Mouse (Mus musculus) urinary bladder, postnatal 4 days (tissue): ENCODE data around the gene Hist1h2bh.
"Not testable (repeated sequence)": the region's sequence is repeated elsewhere in the genome, so short reads cannot be mapped to it uniquely, and the experiment has no call there.

Experiments used
- DNase-seq, 2 experiments: peaks; one replicate each; pipeline ENCODE4 v3.0.0; 2021 to 2022; ENCODE audit warnings: low spot score in 2 of 2

The Hist1h2bh gene

DNA sequence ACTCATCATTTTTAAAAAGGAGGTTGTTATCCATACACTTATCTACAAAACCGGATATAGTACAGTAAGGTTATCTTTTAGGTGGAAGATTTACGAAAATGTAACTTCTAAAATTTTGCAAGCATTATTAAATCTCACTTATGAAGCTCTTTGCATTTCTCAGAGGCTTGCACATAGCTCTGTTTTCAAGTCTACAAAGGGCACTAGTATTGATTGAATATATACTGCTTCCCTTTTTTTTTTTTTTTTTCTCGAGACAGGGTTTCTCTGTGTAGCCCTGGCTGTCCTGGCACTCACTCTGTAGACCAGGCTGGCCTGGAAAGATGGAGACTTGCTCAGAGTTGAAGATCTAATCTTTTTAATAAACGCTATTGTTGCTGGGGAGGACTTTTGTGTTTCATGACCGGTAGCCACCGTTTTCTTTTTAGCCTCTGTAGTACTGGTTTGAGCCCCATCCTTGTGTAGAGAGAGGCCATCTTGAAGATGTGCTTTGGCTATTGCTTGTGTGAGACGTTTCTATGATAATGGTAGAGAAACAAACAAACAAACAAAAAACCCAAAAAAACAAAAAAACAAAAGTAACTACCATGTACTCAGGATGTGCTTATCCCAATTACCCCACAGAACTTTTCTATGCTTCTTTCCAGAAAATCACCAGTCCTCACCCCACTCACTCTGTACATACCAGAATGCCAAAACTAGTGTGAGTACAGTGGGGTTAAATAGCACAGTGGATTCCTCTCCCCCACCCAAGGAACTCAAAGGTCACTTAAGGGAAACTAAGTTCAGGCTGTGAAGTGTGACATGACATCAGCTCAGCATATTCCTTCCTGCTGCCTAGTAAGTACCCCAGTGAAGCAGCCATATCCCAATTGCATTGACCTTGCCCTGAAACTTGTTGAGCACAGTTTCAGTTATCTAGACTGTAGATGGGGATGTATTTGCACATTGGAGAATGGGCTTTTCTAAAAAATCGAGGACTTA, 9.0 kb upstream of the Hist1h2bh start:
- no peak for DNase-seq

DNA sequence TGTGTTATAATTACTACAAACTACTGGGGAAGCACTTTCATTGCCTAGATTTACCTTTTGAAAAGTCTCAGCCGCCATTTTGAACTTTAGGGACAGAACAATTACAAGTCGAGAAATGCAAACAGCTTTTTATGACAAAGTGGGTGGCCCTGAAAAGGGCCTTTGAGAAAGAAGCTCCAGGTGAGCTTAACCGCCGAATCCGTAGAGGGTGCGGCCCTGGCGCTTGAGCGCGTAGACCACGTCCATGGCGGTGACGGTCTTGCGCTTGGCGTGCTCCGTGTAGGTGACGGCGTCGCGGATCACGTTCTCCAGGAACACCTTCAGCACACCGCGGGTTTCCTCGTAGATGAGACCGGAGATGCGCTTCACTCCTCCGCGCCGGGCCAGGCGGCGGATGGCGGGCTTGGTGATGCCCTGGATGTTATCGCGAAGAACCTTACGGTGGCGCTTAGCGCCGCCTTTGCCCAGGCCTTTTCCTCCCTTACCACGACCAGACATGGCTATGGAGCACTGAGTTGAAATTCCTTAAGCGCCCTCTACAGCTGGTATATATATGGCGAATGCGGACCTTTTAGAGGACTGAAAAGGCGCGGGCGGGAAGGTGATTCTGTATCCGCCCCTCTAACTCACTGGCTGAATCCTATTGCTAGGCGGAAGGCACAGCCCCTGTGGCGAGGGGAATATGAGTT, 8.1 kb upstream of the Hist1h2bh start, which contains the start of gene Hist1h4f:
Gene Hist1h4f (minus strand): TSS at position 503 of the 689 bp plus-strand sequence.
- DNase-seq = peak; percentile 84 to 85

DNA sequence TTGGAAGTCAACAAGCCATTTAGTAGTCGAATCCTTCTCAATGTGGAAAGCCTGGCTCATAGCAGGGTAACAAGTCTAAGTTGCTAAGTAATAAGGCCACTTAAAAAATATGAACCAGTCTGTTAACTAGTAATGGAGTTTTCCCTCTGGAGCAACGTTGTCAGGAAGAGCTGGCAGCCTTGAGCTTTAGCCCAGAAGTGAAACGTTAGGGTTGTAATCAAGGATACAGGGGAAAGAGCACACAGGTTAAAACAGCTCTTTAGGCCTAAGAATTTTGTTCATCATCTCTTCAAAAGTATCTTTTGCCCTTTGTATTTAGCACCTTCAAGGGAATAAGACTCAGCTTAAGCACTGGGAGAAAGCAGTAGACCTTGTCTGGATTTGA, 7.6 kb upstream of the Hist1h2bh start:
- no peak for DNase-seq

DNA sequence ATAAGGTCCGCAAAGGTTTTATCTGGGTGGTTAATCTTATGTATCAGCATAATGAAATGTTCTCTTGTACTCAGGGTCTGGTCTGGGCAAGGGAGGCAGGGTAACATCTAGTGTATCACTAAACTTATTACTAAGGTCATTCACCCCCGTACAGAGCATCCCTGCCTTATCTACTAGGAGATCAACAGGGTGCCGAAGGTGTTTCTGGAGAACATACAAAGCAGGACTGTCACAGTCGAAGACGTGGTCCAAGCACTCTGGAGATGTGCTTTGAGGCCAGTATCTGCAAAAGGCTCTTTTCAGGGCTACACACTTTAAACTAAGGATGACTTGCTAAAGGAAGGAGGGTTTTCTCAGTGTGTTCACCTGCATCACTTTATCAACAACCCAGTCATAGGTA, 3.5 kb upstream of the Hist1h2bh start:
- DNase-seq = no peak

DNA sequence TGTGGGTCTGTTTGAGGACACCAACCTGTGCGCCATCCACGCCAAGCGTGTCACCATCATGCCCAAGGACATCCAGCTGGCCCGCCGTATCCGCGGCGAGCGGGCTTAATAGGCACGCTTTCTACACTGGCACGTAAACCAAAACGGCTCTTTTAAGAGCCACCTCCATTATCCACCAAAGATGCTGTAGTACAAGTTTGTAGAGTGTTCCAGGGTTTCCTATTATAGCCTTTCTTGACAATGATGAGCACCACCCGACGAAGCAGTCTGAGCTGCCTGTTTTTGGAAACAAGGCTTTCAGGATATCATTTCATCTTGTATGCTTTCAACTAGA, 1.6 kb upstream of the Hist1h2bh start:
- not testable (repeated sequence) for DNase-seq

DNA sequence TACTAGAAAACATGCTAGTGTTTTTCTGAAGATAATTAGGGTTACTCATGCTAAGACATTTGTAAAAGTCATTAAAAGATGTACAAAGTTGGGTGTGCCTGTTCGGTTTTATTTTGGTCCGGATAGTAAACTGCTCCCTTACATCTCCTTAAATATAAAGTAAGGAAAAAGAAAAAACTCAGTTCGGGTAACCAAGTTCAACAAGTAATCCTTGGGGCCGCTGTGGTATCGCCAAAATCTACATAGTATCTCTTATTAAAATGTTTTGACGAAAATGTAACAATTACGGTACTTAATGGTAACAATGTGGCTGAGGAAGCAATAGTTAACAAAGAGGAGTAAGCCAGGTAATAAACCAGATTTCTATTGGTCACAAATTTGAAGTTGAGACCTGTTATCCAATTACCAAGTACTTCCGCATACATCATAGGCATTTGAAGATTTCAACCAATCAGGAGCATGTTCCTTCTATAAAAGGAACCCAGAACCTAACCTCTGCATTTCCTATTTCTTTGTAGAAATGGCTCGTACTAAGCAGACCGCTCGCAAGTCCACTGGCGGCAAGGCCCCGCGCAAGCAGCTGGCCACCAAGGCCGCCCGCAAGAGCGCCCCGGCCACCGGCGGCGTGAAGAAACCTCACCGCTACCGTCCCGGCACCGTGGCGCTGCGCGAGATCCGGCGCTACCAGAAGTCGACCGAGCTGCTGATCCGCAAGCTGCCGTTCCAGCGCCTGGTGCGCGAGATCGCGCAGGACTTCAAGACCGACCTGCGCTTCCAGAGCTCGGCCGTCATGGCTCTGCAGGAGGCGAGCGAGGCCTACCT, 984 bp upstream of the Hist1h2bh start, which contains the start of gene Hist1h3f:
Gene Hist1h3f (plus strand): TSS at position 88 of the 822 bp plus-strand sequence.
- DNase-seq = peak in 1 of 2 experiments; percentile 63

DNA sequence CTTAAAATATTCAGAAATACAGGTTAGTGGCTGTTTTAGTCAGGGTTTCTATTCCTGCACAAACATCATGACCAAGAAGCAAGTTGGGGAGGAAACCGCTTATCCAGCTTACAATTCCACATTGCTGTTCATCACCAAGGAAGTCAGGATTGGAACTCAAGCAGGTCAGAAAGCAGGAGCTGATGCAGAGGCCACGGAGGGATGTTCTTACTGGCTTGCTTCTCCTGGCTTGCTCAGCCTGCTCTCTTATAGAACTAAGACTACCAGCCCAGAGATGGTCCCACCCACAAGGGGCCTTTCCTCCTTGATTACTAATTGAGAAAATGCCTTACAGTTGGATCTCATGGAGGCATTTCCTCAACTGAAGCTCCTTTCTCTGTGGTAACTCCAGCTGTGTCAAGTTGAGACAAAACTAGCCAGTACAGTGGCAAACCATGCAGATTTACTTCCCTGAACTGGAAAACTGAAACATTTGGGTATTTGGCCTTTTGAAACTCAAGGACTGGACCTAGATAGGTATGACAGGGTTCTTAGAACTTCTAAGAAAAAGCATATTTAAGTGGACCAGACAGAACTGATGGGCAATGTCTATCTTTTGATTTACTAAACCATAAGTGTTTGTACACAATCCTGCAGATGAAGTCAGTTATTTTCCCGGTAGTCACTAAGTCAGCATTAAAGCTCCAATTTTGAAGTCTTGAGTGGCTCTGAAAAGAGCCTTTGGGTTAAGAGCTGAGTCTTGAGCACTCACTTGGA, 789 bp downstream of the Hist1h2bh start:
- not testable (repeated sequence) for DNase-seq

DNA sequence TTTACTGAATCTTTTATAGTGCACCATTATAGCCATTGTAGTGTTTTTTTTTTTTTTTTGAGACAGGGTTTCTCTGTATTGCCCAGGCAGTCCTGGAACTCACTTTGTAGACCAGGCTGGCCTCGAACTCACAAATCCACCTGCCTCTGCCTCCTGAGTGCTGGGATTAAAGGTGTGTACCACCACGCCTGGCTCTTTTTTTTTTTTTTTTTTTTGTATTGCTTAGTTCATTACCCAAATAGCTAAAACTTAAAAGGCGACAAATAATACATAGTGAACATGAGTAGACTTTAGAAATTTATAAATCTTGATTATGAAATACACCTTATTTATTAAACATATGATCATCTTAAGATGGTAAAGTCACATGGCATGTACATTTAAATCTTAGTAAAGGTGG, 1.7 kb downstream of the Hist1h2bh start:
- no peak for DNase-seq

DNA sequence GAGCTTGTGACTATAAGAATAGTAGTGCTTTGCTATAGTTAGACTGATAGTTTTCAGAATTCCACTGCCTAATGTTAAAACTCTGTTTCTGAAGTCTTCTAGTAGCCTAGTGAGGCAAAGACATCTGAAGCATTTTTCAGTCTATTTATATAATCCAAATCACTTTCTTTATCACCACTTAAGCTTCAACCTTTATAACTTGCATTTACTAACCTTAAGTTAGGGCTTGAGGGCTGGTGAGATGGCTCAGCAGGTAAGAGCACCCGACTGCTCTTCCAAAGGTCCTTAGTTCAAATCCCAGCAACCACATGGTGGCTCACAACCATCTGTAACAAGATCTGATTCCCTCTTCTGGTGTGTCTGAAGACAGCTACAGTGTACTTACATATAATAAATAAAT, 3.4 kb downstream of the Hist1h2bh start:
- DNase-seq = not testable (repeated sequence)

DNA sequence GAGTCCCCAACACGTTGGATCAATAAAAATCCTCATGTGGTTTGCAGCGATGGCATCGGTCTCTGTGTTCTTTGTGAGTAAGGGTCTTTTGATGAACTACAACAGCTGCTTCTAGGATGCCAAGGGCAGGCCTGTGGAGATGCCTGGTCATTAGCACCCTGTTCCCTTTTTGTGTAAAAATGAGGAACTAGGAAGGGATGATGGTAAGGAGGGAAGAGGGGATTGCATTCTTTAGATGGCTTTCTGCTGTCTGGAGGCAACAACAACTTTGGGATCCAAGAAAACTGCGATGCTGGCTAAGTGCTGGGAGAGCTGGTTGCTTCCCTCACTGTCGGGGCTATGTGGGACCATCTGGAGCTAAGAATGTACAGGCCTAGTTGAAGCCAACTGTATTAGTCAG, 4.9 kb downstream of the Hist1h2bh start:
- no peak for DNase-seq

DNA sequence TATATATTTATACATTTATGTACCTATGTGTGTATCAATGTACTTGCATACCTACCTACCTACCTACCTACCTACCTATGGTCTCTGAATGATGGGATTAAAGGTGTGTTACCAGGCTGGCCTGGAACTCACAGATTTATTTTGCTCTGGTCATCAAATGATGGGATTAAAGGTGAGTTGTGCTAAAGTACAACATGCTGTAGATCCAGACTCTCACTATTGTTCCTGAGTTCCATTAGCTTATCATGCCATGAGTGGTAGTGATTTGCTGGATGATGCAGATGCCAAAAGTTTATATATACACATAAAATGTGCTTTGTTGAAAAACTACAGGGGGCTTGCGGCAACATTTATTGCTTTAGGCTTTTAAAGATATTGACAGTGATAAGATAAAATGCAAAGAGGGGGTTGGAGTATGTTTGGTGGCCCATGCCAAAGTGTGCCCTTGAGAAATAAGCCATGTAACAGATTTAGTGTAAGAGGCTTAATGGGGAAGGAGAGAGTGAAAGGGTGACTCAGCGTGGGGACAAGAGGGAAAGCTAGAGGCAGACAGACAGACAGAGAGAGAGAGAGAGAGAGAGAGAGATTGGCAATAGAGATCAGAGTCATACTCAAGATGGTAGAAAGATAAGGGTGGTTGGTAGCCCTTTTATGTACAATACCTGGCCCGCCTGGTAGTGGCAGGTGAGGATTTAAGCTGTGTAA, 6.0 kb downstream of the Hist1h2bh start:
- no peak for DNase-seq

DNA sequence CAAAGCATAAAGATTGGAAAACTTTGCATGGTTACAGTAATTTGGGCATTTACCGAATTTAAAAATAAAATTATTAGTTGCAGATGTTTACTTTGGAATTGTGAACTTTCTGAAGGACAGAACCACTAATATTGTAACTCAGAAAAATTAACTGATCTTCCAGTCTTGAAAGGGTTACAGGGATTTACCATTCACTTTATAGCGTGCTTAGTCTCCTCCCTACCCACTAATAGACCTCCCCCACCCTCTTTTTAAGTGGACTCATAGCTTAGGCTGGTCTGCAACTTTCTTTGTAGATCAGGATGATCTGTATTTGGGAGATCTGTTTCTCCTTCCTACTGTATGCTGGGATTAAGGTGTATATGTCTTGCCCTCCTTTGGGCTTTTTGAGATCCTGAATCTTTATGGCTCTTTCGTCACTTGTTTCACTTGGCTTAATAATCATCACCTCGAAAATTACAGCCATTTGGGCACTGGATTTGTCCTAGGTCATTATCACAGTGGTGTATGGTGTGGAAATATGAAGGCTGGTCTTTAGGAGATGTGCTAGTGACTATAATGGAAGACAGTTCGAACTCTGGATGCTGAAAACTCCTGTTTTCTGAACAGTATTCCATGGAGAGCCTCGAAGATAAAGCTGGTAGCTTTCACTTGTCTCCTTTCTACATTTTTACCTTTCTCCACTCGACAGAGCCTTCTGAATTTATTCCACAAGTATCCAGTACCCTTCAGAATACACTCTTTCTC, 6.9 kb downstream of the Hist1h2bh start:
- DNase-seq = no peak

DNA sequence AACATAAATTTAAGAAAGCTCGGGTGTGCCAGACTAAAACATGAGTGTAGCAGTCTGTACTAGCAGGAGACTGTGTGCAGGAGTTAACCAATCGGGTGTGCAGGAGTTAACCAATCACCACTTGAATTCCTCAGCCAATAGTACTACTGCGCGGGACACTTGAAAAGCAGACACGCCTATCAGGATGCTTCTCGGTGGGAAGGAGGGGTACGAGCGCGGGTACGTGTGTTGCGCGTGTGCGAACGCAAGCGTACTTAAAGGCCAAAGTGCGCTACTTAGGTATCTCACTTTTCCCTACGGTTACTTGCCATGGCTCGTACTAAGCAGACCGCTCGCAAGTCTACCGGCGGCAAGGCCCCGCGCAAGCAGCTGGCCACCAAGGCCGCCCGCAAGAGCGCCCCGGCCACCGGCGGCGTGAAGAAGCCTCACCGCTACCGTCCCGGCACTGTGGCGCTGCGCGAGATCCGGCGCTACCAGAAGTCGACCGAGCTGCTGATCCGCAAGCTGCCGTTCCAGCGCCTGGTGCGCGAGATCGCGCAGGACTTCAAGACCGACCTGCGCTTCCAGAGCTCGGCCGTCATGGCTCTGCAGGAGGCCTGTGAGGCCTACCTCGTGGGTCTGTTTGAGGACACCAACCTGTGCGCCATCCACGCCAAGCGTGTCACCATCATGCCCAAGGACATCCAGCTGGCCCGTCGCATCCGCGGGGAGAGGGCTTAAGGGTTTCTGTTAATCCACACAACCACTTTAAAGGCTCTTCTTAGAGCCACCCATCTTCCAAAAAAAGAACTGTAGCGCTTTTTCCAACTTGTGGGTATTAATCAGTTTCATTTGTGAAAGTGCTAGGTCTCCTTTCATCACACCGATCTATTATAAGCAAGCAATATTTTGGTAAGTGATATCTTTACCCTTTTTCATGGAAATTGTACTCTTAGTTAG, 7.8 kb downstream of the Hist1h2bh start, which contains the start of gene Hist1h3g:
Gene Hist1h3g (plus strand): TSS at position 286 of the 939 bp plus-strand sequence.
- DNase-seq = peak; percentile 75 to 78

DNA sequence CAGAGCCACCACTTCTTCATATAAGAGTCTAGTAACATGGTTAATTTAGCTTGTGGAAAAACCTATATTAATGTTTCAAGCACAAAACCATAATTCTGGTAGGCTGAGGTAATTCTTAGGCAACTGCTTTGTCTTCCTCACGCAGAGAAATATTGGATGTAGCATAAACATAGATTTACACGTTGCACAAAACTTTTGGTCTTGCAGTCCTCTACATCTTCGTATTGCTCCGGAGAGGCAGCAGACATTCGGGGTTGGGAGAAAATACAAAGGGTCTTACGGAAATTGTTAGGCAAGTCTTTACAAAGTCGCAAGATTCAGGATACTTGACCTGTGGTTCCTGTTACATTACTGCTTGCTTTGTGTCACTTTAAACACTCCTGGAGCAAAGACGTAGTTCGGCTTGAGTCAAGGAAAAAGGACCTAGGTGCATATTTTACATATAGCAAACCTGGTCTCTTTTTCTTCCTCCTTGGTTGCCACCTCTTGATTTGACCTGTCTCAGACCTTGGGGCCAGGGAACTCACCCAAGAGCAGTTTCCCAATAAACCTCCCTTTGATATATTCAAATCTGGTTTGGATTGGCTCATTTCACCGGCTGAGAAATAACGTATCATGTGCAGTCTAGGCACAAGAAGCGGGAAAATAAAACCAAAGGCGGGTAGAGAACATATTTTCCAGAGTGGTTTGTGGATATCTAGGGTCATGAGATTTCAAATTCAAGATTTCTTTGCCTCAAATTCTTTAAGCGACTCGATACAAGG, 8.6 kb downstream of the Hist1h2bh start:
- DNase-seq = no peak

DNA sequence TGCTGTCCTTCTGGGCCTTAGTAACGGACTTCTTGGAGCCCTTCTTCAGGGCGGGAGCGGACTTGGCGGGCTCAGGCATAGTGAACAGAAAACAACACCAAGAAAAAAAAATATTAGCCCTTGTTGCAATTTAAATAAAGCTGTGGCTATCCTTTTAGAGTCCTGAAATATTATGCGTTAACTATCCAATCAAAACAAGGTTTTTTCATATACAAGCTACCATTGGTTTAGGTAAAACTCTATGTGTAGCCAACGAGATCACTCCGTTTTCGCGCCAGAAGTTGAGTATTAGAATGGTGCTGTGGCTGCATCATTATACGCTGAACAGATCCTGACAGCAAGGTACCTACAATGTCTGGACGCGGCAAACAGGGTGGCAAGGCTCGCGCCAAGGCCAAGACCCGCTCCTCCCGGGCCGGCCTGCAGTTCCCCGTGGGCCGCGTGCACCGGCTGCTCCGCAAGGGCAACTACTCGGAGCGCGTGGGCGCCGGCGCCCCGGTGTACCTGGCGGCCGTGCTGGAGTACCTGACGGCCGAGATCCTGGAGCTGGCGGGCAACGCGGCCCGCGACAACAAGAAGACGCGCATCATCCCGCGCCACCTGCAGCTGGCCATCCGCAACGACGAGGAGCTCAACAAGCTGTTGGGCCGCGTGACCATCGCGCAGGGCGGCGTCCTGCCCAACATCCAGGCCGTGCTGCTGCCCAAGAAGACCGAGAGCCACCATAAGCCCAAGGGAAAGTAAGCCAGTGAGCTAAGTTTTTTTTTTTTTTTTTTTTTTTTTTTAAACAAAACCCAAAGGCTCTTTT, 9.4 kb downstream of the Hist1h2bh start, which contains the start of gene Hist1h2af:
Gene Hist1h2af (plus strand): TSS at position 347 of the 808 bp plus-strand sequence.
- peak in 1 of 2 experiments; percentile 52 for DNase-seq

DNA sequence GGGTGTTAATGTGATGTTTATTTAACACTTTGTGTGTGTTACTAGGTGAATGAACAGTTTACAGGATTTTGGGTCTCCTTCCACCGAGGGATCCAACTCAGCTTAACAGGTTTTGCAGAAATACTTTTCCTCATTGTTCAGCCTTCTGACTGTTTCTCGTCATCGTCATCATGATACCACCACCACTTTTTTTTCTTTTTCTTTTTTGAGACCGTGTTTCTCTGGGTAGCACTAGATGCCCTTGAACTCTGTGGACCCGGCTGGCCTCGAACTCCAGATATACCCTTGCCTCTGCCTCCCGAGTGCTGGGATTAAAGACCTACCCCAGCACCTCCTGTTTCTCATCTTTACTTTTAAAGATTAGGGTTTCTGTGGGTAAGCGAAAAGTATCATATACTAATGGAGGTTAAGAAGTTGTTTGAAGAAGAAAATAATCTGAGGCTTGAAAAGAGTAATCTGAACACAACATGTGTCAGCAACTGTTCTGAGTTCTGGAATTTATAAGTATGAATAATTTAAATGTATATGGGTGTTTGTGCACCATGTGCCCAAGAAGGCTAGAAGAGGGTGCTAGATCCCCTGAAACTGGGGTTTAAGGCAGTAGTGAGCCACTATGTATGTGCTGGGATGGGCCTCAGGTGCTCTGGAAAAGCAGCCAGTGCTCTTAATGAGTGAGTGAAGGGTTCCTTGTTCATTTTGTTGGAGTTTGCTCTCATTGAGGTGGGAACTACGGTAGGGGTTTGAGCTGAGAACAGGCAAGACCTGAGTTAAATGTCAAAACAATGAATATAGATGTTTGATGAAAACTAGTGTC, 10.7 kb downstream of the Hist1h2bh start:
- no peak for DNase-seq
